8 mouse cellular contexts compared by ENCODE assay signal in the genomic region with DNA sequence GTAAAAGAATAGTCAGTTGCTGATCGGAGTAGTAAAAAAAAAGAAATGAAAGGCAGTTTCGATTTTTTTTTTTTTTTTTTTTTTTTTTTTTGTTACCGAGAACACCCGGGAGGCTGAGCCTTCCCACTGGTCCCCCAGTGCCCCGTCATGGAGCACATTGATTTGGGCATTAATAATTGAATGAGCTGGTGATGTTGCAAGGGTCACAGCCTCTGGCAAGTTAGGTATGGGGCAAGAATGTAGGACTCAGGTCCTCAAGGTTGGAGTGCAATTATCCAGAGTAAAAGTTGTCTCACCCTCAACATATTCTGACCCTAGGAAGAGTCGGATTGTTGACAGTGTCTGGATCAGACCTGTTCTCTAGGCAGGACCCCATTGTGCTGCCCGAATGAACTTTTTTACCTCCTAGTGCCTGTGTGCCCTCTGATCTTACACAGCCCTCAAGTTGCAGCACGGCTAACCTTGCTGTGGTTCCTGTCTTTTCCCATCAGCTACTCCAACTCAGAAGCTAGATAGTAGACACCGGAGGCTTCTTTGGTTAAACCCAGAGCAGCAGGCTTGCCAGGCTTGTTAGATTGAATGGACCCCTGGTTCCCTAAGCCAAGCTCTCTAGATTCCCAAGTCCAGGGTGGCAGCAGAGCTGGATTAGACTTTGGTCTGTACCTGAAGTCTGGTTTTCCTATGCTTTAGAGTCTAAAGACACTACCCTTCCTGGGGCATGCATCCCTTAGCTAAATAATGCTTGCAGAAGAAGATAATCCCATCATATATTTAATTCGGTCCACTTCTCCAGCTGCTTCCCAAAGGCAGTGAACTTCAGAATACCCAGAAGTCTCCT. TPM values are rescaled to one million over a fixed set of nuclear protein-coding genes. Genes with fewer than 3 reads are reported as not detected.
DNase-seq lines count a peak whose midpoint lies in the region; ATAC-seq and TF ChIP-seq lines count a peak whose summit lies in the region.

No protein-coding gene starts in this region.

- H3K27ac ChIP-seq in kidney, adult 2 months (ENCODE audit: insufficient read depth, low read depth, low read length): 0 out of 2 replicates have a peak overlapping the region, but pooled peaks have one; percentile 10
- H3K27ac ChIP-seq in forebrain, embryonic 10.5 days: 0 out of 2 replicates have a peak overlapping the region, but pooled peaks have one; percentile 83
- no peak overlapping the region for H3K27ac ChIP-seq in kidney, postnatal 0 days
- no peak overlapping the region for H3K27ac ChIP-seq in neural tube, embryonic 12.5 days

- WGBS in kidney, adult 2 months: 27% methylated on average over 10 of the region's 10 CpGs
- 21% methylated on average over 10 of the region's 10 CpGs for WGBS in forebrain, embryonic 10.5 days
- WGBS in kidney, postnatal 0 days: 23% methylated on average over 10 of the region's 10 CpGs
- 24% methylated on average over 10 of the region's 10 CpGs for WGBS in neural tube, embryonic 12.5 days

- peak; percentile 65 for DNase-seq in kidney, adult 2 months
- no peak for DNase-seq in kidney, postnatal 14 days
- no peak for DNase-seq in forebrain, embryonic 10.5 days (ENCODE audit: extremely low spot score, low spot score)
- DNase-seq in kidney, postnatal 0 days (ENCODE audit: low spot score): no peak
- DNase-seq in gastrocnemius, adult 18-20 months (ENCODE audit: low spot score): no peak
- DNase-seq in right cerebral cortex, postnatal 4 days: no peak
- DNase-seq in cerebellum, adult 8-10 months: no peak

- H3K4me2 ChIP-seq in kidney, postnatal 0 days (ENCODE audit: low read length): peak overlapping the region; percentile 90
- H3K4me2 ChIP-seq in neural tube, embryonic 12.5 days (replicated peaks): peak overlapping the region; percentile 88

- H3K4me3 ChIP-seq in kidney, adult 2 months (ENCODE audit: insufficient read depth, low read depth, low read length): peak overlapping the region; percentile 70
- H3K4me3 ChIP-seq in forebrain, embryonic 10.5 days: peak overlapping the region; percentile 71
- peak overlapping the region; percentile 73 for H3K4me3 ChIP-seq in kidney, postnatal 0 days (replicated peaks; ENCODE audit: low read depth, low read length)
- H3K4me3 ChIP-seq in neural tube, embryonic 12.5 days: peak overlapping the region; percentile 62

- TF ChIP-seq CTCF in kidney, adult 2 months (conservative IDR thresholded peaks at IDR 0.05; ENCODE audit: insufficient read depth, insufficient read length, low read depth, low read length): no peak
- TF ChIP-seq CTCF in kidney, postnatal 0 days (IDR thresholded peaks at IDR 0.05; ENCODE audit: low read depth): no peak

- no peaks in the 10 kb centered on the region for H3K9me3 ChIP-seq in forebrain, embryonic 10.5 days
- no peaks in the 10 kb centered on the region for H3K9me3 ChIP-seq in kidney, postnatal 0 days (replicated peaks; ENCODE audit: low read length)
- H3K9me3 ChIP-seq in neural tube, embryonic 12.5 days: no peaks in the 10 kb centered on the region

- H3K36me3 ChIP-seq in kidney, adult 2 months (ENCODE audit: control insufficient read depth, insufficient read depth, low read length): no peaks in the 10 kb centered on the region
- no peaks in the 10 kb centered on the region for H3K36me3 ChIP-seq in forebrain, embryonic 10.5 days (replicated peaks)
- H3K36me3 ChIP-seq in kidney, postnatal 0 days (ENCODE audit: insufficient read depth, low read length): 0 out of 2 replicates have a peak, but pooled peaks cover under 1% of the 10 kb centered on the region
- no peaks in the 10 kb centered on the region for H3K36me3 ChIP-seq in neural tube, embryonic 12.5 days

- H3K9ac ChIP-seq in kidney, postnatal 0 days (ENCODE audit: low read depth, low read length): peak overlapping the region; percentile 78
- 0 out of 2 replicates have a peak overlapping the region, but pooled peaks have one; percentile 56 for H3K9ac ChIP-seq in neural tube, embryonic 12.5 days

- no peak for ATAC-seq in kidney, postnatal 0 days (replicated peaks; ENCODE audit: low FRiP score, low read depth)
- ATAC-seq in neural tube, embryonic 12.5 days (ENCODE audit: low FRiP score, low read depth): no peak

- no peaks in the 10 kb centered on the region for H3K27me3 ChIP-seq in kidney, adult 2 months (replicated peaks; ENCODE audit: control insufficient read depth, insufficient read depth, low read length)
- H3K27me3 ChIP-seq in forebrain, embryonic 10.5 days (ENCODE audit: poor library complexity, severe bottlenecking): peaks cover 88% of the 10 kb centered on the region
- no peaks in the 10 kb centered on the region for H3K27me3 ChIP-seq in kidney, postnatal 0 days (ENCODE audit: insufficient read depth, low read length)
- H3K27me3 ChIP-seq in neural tube, embryonic 12.5 days (replicated peaks): peaks cover 70% of the 10 kb centered on the region

- TF ChIP-seq POLR2A in kidney, adult 2 months (IDR thresholded peaks at IDR 0.05; ENCODE audit: low read depth, low read length): no peak

- peaks cover 3% of the 10 kb centered on the region; the same call in 1 of the 2 replicates for H3K4me1 ChIP-seq in kidney, adult 2 months (ENCODE audit: control insufficient read depth, insufficient read depth, low read length)
- peaks cover 63% of the 10 kb centered on the region for H3K4me1 ChIP-seq in forebrain, embryonic 10.5 days
- H3K4me1 ChIP-seq in kidney, postnatal 0 days (replicated peaks; ENCODE audit: insufficient read depth, low read length): peaks cover 4% of the 10 kb centered on the region; the same call in 1 of the 2 replicates
- H3K4me1 ChIP-seq in neural tube, embryonic 12.5 days: peaks cover 31% of the 10 kb centered on the region

RNA-seq across cellular contexts. Expression of a gene that starts 1.8 kb away (rescaled TPM):
- 326 and 361 TPM in 2 replicates for polyA plus RNA-seq in kidney, adult 2 months (2012; rRNA removed)
- polyA plus RNA-seq in forebrain, embryonic 10.5 days (2016; fragmentation: Nextera tagmentation; extraction: Ambion mirVana): 65.0 and 65.6 TPM in 2 replicates
- polyA plus RNA-seq in kidney, postnatal 0 days (2015; fragmentation: Nextera tagmentation; extraction: Ambion mirVana): 194 and 204 TPM in 2 replicates
- polyA plus RNA-seq in neural tube, embryonic 12.5 days (2016; fragmentation: Nextera tagmentation; extraction: Ambion mirVana): 87.4 and 94.5 TPM in 2 replicates
- 10 to 100 TPM; 39.6 to 54.6 TPM for total RNA-seq in gastrocnemius, adult 18-20 months (2021)

Comparison
In these comparisons a context has a peak if more than half of its experiments do, and no peak if none do; other contexts are left out.
1. H3K27ac ChIP-seq: peak in kidney, adult 2 months (single experiment) and forebrain, embryonic 10.5 days (single experiment); none in kidney, postnatal 0 days (single experiment) and neural tube, embryonic 12.5 days (single experiment).
2. Peak in every context shown above with its lines, with median percentiles within 50 percentile points of each other: H3K4me3 ChIP-seq.